Mouse (Mus musculus) midbrain, embryonic 13.5 days (tissue): ENCODE measurements at regions not wholly inside any gene's neighbourhood (a gene's known extent, or its start where the extent isn't known, plus 50 kb on each side); places are given as distances from the start of the nearest gene placed in this dataset.
A peak's percentile ranks its signal among the peaks of the same experiment; 100 is the strongest.

Source experiments
- ATAC-seq: fragments of 200-750 bp; cut with Nextera tagmentation; 2 replicates; pipeline ENCODE4 v1.8.0; 2017; ENCODE audit warnings: mild to moderate bottlenecking, moderate TSS enrichment, moderate library complexity
- H3K27ac ChIP-seq: fragments of 300-500 bp; sonication (generic); 2 replicates; pipeline ENCODE4 v1.5.1; 2015; ENCODE audit warnings: inconsistent platforms, mild to moderate bottlenecking, moderate library complexity
- H3K27me3 ChIP-seq: fragments of 300-500 bp; sonication (generic); 2 replicates; pipeline ENCODE4 v1.6.1; 2015; ENCODE audit warnings: mild to moderate bottlenecking, inconsistent platforms
- H3K36me3 ChIP-seq: fragments of 300-500 bp; sonication (generic); 2 replicates; pipeline ENCODE4 v1.6.1; 2015; ENCODE audit warnings: mild to moderate bottlenecking, inconsistent platforms
- H3K4me1 ChIP-seq: fragments of 300-500 bp; sonication (generic); replicated peaks from 2 replicates; pipeline ENCODE4 v1.6.1; 2015; ENCODE audit warnings: inconsistent platforms
- H3K4me2 ChIP-seq: fragments of 300-500 bp; sonication (generic); replicated peaks from 2 replicates; pipeline ENCODE4 v1.6.1; 2015; ENCODE audit warnings: moderate library complexity, mild to moderate bottlenecking, inconsistent platforms
- H3K4me3 ChIP-seq: fragments of 300-500 bp; sonication (generic); replicated peaks from 2 replicates; pipeline ENCODE4 v1.5.1; 2015; ENCODE audit warnings: mild to moderate bottlenecking, inconsistent platforms
- H3K9ac ChIP-seq: fragments of 300-500 bp; sonication (generic); replicated peaks from 2 replicates; pipeline ENCODE4 v1.6.1; 2015; ENCODE audit warnings: mild to moderate bottlenecking, inconsistent platforms
- H3K9me3 ChIP-seq: fragments of 300-500 bp; sonication (generic); 2 replicates; pipeline ENCODE4 v1.6.1; 2016; ENCODE audit warnings: mild to moderate bottlenecking, inconsistent platforms
- WGBS: fragments of 180-500 bp; shearing (Covaris S2); methylation state at CpG from one replicate; pipeline ENCODE4 v1.1.7; 2015; 5-methylcytosine and 5-hydroxymethylcytosine counted together

GRCm38 (mm10) chr1:14513662-14514061, 1579.5 kb downstream of the 4930444P10Rik start:
- Histone ChIP-seq H3K27ac (no peak overlapping the region), H3K4me1 (no peaks in the 10 kb centered on the region), H3K4me2 (no peak overlapping the region), H3K9ac (no peak overlapping the region), H3K36me3 (no peaks in the 10 kb centered on the region), H3K9me3 (no peaks in the 10 kb centered on the region), H3K27me3 (peaks cover 28% of the 10 kb centered on the region), H3K4me3 (no peak overlapping the region)
- no peak for ATAC-seq

- H3K9me3 ChIP-seq = no peaks in the 10 kb centered on the region
- H3K4me1 ChIP-seq = no peaks in the 10 kb centered on the region
- H3K9ac ChIP-seq = no peak overlapping the region
- ATAC-seq = no peak
- H3K4me3 ChIP-seq = no peak overlapping the region
- H3K4me2 ChIP-seq = no peak overlapping the region
- 59% methylated on average over 9 of the region's 9 CpGs for WGBS
- H3K27ac ChIP-seq = no peak overlapping the region
- H3K36me3 ChIP-seq = no peaks in the 10 kb centered on the region
- H3K27me3 ChIP-seq = peaks cover 38% of the 10 kb centered on the region
Measured at GRCm38 (mm10) chr1:14512481-14513285, 1580.4 kb downstream of the 4930444P10Rik start.

GRCm38 (mm10) chr1:14506831-14507690, 1586.1 kb downstream of the 4930444P10Rik start:
- Histone ChIP-seq H3K36me3 (no peaks in the 10 kb centered on the region), H3K27ac (no peak overlapping the region), H3K9ac (peak overlapping the region; percentile 21; the same call in 1 of the 2 replicates), H3K9me3 (no peaks in the 10 kb centered on the region), H3K27me3 (peaks cover 90% of the 10 kb centered on the region), H3K4me1 (peaks cover 24% of the 10 kb centered on the region), H3K4me3 (peak overlapping the region; percentile 41), H3K4me2 (peak overlapping the region; percentile 68)
- ATAC-seq = no peak; the same call in 1 of the 2 replicates
- WGBS = 1% methylated on average over 33 of the region's 36 CpGs

- no peaks in the 10 kb centered on the region for H3K9me3 ChIP-seq
- ATAC-seq = peak; percentile 94
- H3K4me3 ChIP-seq = peak overlapping the region; percentile 41
- H3K4me1 ChIP-seq = peaks cover 24% of the 10 kb centered on the region
- H3K4me2 ChIP-seq = peak overlapping the region; percentile 68
- WGBS = 1% methylated on average over 25 of the region's 34 CpGs
- H3K27ac ChIP-seq = no peak overlapping the region
- peaks cover 89% of the 10 kb centered on the region for H3K27me3 ChIP-seq
- no peaks in the 10 kb centered on the region for H3K36me3 ChIP-seq
- peak overlapping the region; percentile 21; the same call in 1 of the 2 replicates for H3K9ac ChIP-seq
Measured at GRCm38 (mm10) chr1:14506201-14506830, 1586.8 kb downstream of the 4930444P10Rik start.

GRCm38 (mm10) chr1:14505741-14506140, 1587.4 kb downstream of the 4930444P10Rik start:
- H3K36me3 ChIP-seq = no peaks in the 10 kb centered on the region
- H3K4me1 ChIP-seq = peaks cover 24% of the 10 kb centered on the region
- 7% methylated on average over 6 of the region's 6 CpGs for WGBS
- H3K4me3 ChIP-seq = peak overlapping the region; percentile 41; the same call in 1 of the 2 replicates
- H3K27me3 ChIP-seq = peaks cover 89% of the 10 kb centered on the region
- H3K9me3 ChIP-seq = no peaks in the 10 kb centered on the region
- H3K27ac ChIP-seq = no peak overlapping the region
- ATAC-seq = no peak
- 0 out of 2 replicates have a peak overlapping the region, but pooled peaks have one; percentile 21 for H3K9ac ChIP-seq
- peak overlapping the region; percentile 68 for H3K4me2 ChIP-seq

- no peaks in the 10 kb centered on the region for H3K9me3 ChIP-seq
- H3K4me2 ChIP-seq = no peak overlapping the region
- no peak for ATAC-seq
- peaks cover 86% of the 10 kb centered on the region for H3K27me3 ChIP-seq
- H3K4me1 ChIP-seq = peaks cover 24% of the 10 kb centered on the region
- no peaks in the 10 kb centered on the region for H3K36me3 ChIP-seq
- no peak overlapping the region for H3K27ac ChIP-seq
- H3K4me3 ChIP-seq = no peak overlapping the region
- H3K9ac ChIP-seq = no peak overlapping the region
- 3% methylated on average over 12 of the region's 12 CpGs for WGBS
Measured at GRCm38 (mm10) chr1:14504767-14505343, 1588.3 kb downstream of the 4930444P10Rik start.

- H3K4me2 ChIP-seq = peak overlapping the region; percentile 29
- peak overlapping the region; percentile 13; the same call in 1 of the 2 replicates for H3K4me3 ChIP-seq
- H3K4me1 ChIP-seq = peaks cover 24% of the 10 kb centered on the region
- ATAC-seq = no peak
- no peaks in the 10 kb centered on the region for H3K36me3 ChIP-seq
- 6% methylated on average over 17 of the region's 17 CpGs for WGBS
- H3K27me3 ChIP-seq = peaks cover 79% of the 10 kb centered on the region
- no peak overlapping the region for H3K9ac ChIP-seq
- no peak overlapping the region for H3K27ac ChIP-seq
- no peaks in the 10 kb centered on the region for H3K9me3 ChIP-seq
Measured at GRCm38 (mm10) chr1:14503881-14504742, 1589.0 kb downstream of the 4930444P10Rik start.

- H3K4me1 ChIP-seq = peaks cover 24% of the 10 kb centered on the region
- peaks cover 71% of the 10 kb centered on the region for H3K27me3 ChIP-seq
- H3K4me2 ChIP-seq = no peak overlapping the region
- ATAC-seq = no peak
- WGBS = 12% methylated on average over 7 of the region's 7 CpGs
- H3K9me3 ChIP-seq = no peaks in the 10 kb centered on the region
- no peaks in the 10 kb centered on the region for H3K36me3 ChIP-seq
- no peak overlapping the region for H3K4me3 ChIP-seq
- no peak overlapping the region for H3K9ac ChIP-seq
- H3K27ac ChIP-seq = no peak overlapping the region
Measured at GRCm38 (mm10) chr1:14503193-14503800, 1589.8 kb downstream of the 4930444P10Rik start.

- Histone ChIP-seq H3K27ac (no peak overlapping the region), H3K9ac (no peak overlapping the region), H3K36me3 (no peaks in the 10 kb centered on the region), H3K4me3 (no peak overlapping the region), H3K4me2 (no peak overlapping the region), H3K27me3 (peaks cover 32% of the 10 kb centered on the region), H3K4me1 (peaks cover under 1% of the 10 kb centered on the region), H3K9me3 (no peaks in the 10 kb centered on the region)
- 88% methylated on average over 1 of the region's 1 CpGs for WGBS
- no peak for ATAC-seq
Measured at GRCm38 (mm10) chr1:14499105-14499504, 1594.0 kb downstream of the 4930444P10Rik start.

- ATAC-seq = no peak
- Histone ChIP-seq H3K4me3 (no peak overlapping the region), H3K9me3 (no peaks in the 10 kb centered on the region), H3K27ac (no peak overlapping the region), H3K4me2 (no peak overlapping the region), H3K9ac (no peak overlapping the region), H3K27me3 (no peaks in the 10 kb centered on the region), H3K36me3 (no peaks in the 10 kb centered on the region), H3K4me1 (no peaks in the 10 kb centered on the region)
- 81% methylated on average over 3 of the region's 3 CpGs for WGBS
Measured at GRCm38 (mm10) chr1:14490026-14490425, 1603.1 kb downstream of the 4930444P10Rik start.
